Mouse (Mus musculus) lung, postnatal 36 days (tissue): ENCODE data around the gene Ppfia4.
A peak's percentile ranks its signal among the peaks of the same experiment; 100 is the strongest.

ENCODE experiments used
- DNase-seq: peaks from one replicate; pipeline ENCODE4 v3.0.0; 2022; ENCODE audit warnings: mixed read lengths

Gene Ppfia4

GRCm38 (mm10) chr1:134336958-134337710, 4.4 kb upstream of the Ppfia4 start:
- peak; percentile 7 for DNase-seq

- no peak for DNase-seq
Observed at GRCm38 (mm10) chr1:134335924-134336810, 3.4 kb upstream of the Ppfia4 start.

- no peak for DNase-seq
Observed at GRCm38 (mm10) chr1:134335211-134335923, 2.6 kb upstream of the Ppfia4 start.

- no peak for DNase-seq
Observed at GRCm38 (mm10) chr1:134334111-134334827, 1.5 kb upstream of the Ppfia4 start.

- no peak for DNase-seq
Observed at GRCm38 (mm10) chr1:134333371-134334110, 813 bp upstream of the Ppfia4 start.

- DNase-seq, result peak; percentile 90
Observed at GRCm38 (mm10) chr1:134331879-134332635, 671 bp downstream of the Ppfia4 start.

GRCm38 (mm10) chr1:134326841-134327346, 5.8 kb downstream of the Ppfia4 start:
- DNase-seq, result no peak

GRCm38 (mm10) chr1:134322591-134322990, 10.1 kb downstream of the Ppfia4 start:
- DNase-seq, result peak; percentile 71

GRCm38 (mm10) chr1:134320691-134321301, 11.9 kb downstream of the Ppfia4 start:
- no peak for DNase-seq

- no peak for DNase-seq
Observed at GRCm38 (mm10) chr1:134318261-134318660, 14.5 kb downstream of the Ppfia4 start.

- DNase-seq, result no peak
Observed at GRCm38 (mm10) chr1:134316361-134316760, 16.4 kb downstream of the Ppfia4 start.

GRCm38 (mm10) chr1:134315181-134315580, 17.5 kb downstream of the Ppfia4 start:
- DNase-seq, result no peak

- no peak for DNase-seq
Observed at GRCm38 (mm10) chr1:134311760-134312159, 21.0 kb downstream of the Ppfia4 start.

GRCm38 (mm10) chr1:134310729-134311128, 22.0 kb downstream of the Ppfia4 start:
- no peak for DNase-seq

- DNase-seq, result no peak
Observed at GRCm38 (mm10) chr1:134310291-134310690, 22.4 kb downstream of the Ppfia4 start.

- DNase-seq, result no peak
Observed at GRCm38 (mm10) chr1:134307409-134307808, 25.3 kb downstream of the Ppfia4 start.

GRCm38 (mm10) chr1:134304940-134305339, 27.8 kb downstream of the Ppfia4 start:
- no peak for DNase-seq

GRCm38 (mm10) chr1:134302568-134303238, 30.0 kb downstream of the Ppfia4 start:
- DNase-seq, result peak; percentile 83

- peak; percentile 35 for DNase-seq
Observed at GRCm38 (mm10) chr1:134298636-134299411, 33.9 kb downstream of the Ppfia4 start.
